Mouse (Mus musculus) ES-Bruce4 (cell line): ENCODE measurements around the gene Rwdd3. TPM values are rescaled to one million over a fixed set of nuclear protein-coding genes. Genes with fewer than 3 reads are reported as not detected.
A peak's percentile ranks its signal among the peaks of the same experiment; 100 is the strongest.

Source experiments
- H3K27ac ChIP-seq: 2 replicates; pipeline ENCODE4 v1.5.1; 2012; ENCODE audit warnings: low read length, inconsistent platforms; ENCODE audit not compliant: insufficient read depth
- H3K27me3 ChIP-seq: 2 replicates; pipeline ENCODE4 v1.6.1; 2012; ENCODE audit warnings: mild to moderate bottlenecking, low read length, inconsistent platforms; ENCODE audit not compliant: control insufficient read depth, poor library complexity, insufficient read depth, severe bottlenecking
- H3K36me3 ChIP-seq: 2 replicates; pipeline ENCODE4 v1.6.1; 2012; ENCODE audit warnings: inconsistent platforms, mild to moderate bottlenecking, low read length, moderate library complexity; ENCODE audit not compliant: control insufficient read depth, poor library complexity, insufficient read depth, severe bottlenecking
- H3K4me1 ChIP-seq: one replicate; pipeline ENCODE4 v1.8.1; 2011; ENCODE audit warnings: low read length; ENCODE audit not compliant: control insufficient read depth, insufficient read depth
- H3K4me3 ChIP-seq: 2 replicates; pipeline ENCODE4 v1.5.1; 2011; ENCODE audit warnings: low read depth, mild to moderate bottlenecking, low read length
- H3K9ac ChIP-seq: 2 replicates; pipeline ENCODE4 v1.6.1; 2012; ENCODE audit warnings: low read depth, mild to moderate bottlenecking, inconsistent platforms; ENCODE audit not compliant: poor library complexity, severe bottlenecking
- H3K9me3 ChIP-seq: replicated peaks from 2 replicates; pipeline ENCODE4 v1.6.1; 2012; ENCODE audit warnings: mild to moderate bottlenecking, low read length, inconsistent platforms; ENCODE audit not compliant: control insufficient read depth, poor library complexity, insufficient read depth, severe bottlenecking
- CTCF ChIP-seq: IDR thresholded peaks from one replicate; pipeline ENCODE4 v1.8.1; 2011; ENCODE audit warnings: low read depth, low read length
- EP300 ChIP-seq: IDR thresholded peaks from 2 replicates; pipeline ENCODE4 v1.6.1; 2011; ENCODE audit warnings: low read depth, low read length; ENCODE audit not compliant: insufficient read depth
- POLR2A ChIP-seq: IDR thresholded peaks from one replicate; pipeline ENCODE4 v1.8.1; 2011; ENCODE audit warnings: low read length; ENCODE audit not compliant: insufficient read depth
- polyA plus RNA-seq: library from polyadenylated mRNA; stranded (reverse); fragments of >200 nt; gene quantifications from 2 replicates; pipeline ENCODE4 v1.2.4, GENCODE M21; 2011; ENCODE audit warnings: low read depth; ENCODE audit not compliant: missing spikeins, insufficient read depth, insufficient read length

Rwdd3 gene
- polyA plus RNA-seq = 8.1 and 10.1 TPM in 2 replicates

GRCm38 (mm10) chr3:121171243-121171871 is at the start of gene Rwdd3:
Gene Rwdd3 (minus strand): TSS chr3:121171695.
- no peaks in the 10 kb centered on the region for H3K9me3 ChIP-seq
- H3K4me3 ChIP-seq = peak within 1 kb of the TSS; percentile 93
- H3K4me1 ChIP-seq = no peaks in the 10 kb centered on the region
- peak within 1 kb of the TSS; percentile 57 for H3K9ac ChIP-seq
- no peaks in the 10 kb centered on the region for H3K27me3 ChIP-seq
- no peak within 1 kb of the TSS for H3K27ac ChIP-seq
- no peaks in the 10 kb centered on the region for H3K36me3 ChIP-seq
- TF ChIP-seq CTCF = peak; percentile 61
- no peak for TF ChIP-seq POLR2A
- no peak for TF ChIP-seq EP300

- Histone ChIP-seq H3K36me3 (no peaks in the 10 kb centered on the region), H3K27me3 (no peaks in the 10 kb centered on the region), H3K9me3 (no peaks in the 10 kb centered on the region), H3K9ac (no peak overlapping the region), H3K4me3 (no peak overlapping the region), H3K4me1 (no peaks in the 10 kb centered on the region), H3K27ac (no peak overlapping the region)
- TF ChIP-seq POLR2A (no peak), EP300 (no peak), CTCF (no peak)
Measured at GRCm38 (mm10) chr3:121217011-121217410, 45.5 kb upstream of the Rwdd3 start.

GRCm38 (mm10) chr3:121213501-121213900 is 42.0 kb upstream of the Rwdd3 start:
- Histone ChIP-seq H3K9me3 (no peaks in the 10 kb centered on the region), H3K4me3 (no peak overlapping the region), H3K27me3 (no peaks in the 10 kb centered on the region), H3K36me3 (no peaks in the 10 kb centered on the region), H3K4me1 (no peaks in the 10 kb centered on the region), H3K27ac (no peak overlapping the region), H3K9ac (no peak overlapping the region)
- TF ChIP-seq EP300 (no peak), POLR2A (no peak), CTCF (no peak)

DNA sequence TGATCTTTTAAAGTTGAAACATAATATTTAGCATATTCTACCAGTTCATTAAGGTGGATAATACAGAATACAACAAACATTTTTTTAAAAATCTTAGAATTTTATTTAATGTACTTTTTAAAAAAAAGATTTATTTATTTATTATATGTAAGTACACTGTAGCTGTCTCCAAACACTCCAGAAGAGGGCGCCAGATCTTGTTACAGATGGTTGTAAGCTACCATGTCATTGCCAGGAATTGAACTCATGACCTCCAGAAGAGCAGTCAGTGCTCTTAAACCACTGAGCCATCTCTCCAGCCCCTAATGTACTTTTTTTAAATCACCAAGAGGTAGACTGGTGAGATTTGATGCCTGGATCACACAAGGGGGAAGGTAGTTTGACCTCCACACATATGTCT is 40.7 kb upstream of the Rwdd3 start:
- Histone ChIP-seq H3K36me3 (no peaks in the 10 kb centered on the region), H3K4me1 (no peaks in the 10 kb centered on the region), H3K27me3 (no peaks in the 10 kb centered on the region), H3K9me3 (no peaks in the 10 kb centered on the region), H3K9ac (no peak overlapping the region), H3K4me3 (no peak overlapping the region), H3K27ac (no peak overlapping the region)
- TF ChIP-seq EP300 (no peak), CTCF (no peak), POLR2A (no peak)

DNA sequence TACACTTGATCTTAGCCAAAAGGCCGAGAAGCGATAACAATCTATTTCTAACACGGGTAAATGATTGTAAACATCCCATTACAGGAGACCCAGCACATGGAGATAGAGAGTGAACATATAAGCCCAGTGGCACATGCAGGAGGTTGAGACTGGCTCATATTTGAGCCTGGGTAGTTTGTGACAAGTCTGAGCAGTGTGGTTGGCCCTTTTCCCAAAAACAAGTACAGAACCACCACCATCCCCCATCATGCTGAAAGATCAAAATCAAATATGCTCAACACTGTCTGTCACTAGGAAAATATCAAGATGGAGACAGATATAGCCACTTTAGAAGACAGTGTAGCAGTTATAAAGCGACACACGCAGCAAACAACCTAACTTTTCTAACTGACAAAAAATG is 37.5 kb upstream of the Rwdd3 start:
- Histone ChIP-seq H3K36me3 (no peaks in the 10 kb centered on the region), H3K9me3 (no peaks in the 10 kb centered on the region), H3K9ac (no peak overlapping the region), H3K27ac (no peak overlapping the region), H3K4me3 (no peak overlapping the region), H3K4me1 (no peaks in the 10 kb centered on the region), H3K27me3 (no peaks in the 10 kb centered on the region; the same call in 1 of the 2 replicates)
- no peak for TF ChIP-seq EP300
- TF ChIP-seq POLR2A = no peak
- no peak for TF ChIP-seq CTCF

DNA sequence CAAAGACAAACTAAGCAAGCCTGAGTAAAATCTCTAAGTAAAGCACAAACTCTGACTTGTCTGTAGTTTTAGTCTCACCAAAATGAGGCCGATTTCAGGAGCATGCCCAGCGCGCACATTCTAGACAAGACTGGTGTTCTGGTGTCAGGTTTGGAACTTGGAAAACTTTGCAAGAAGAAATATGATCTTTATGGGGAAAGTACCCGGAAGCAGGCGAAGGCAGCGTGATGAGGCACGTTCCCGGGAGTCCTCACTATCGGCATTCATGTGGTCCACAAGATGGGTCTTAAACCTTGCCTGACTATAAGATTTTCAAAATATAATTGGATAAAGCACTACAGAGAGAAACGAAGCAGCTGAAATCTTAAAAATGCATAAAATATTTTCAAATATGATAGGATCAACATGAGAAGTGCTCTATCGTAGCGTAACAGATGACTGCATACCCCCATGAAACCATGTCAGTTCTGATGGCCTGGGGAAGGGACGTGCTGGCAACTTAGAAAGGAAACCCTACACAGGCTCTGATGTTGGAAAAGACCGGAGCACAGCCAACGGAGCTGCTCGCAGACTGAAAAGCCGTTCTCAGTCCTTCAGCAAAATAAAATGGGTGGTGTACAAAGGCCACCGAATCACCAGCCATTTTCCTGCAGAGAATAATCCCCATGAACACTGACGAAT is 34.8 kb upstream of the Rwdd3 start:
- H3K9me3 ChIP-seq = no peaks in the 10 kb centered on the region
- no peaks in the 10 kb centered on the region; the same call in none of the 2 replicates for H3K27me3 ChIP-seq
- no peak overlapping the region for H3K27ac ChIP-seq
- no peaks in the 10 kb centered on the region for H3K4me1 ChIP-seq
- no peak overlapping the region for H3K9ac ChIP-seq
- no peaks in the 10 kb centered on the region for H3K36me3 ChIP-seq
- no peak overlapping the region for H3K4me3 ChIP-seq
- TF ChIP-seq CTCF (no peak), EP300 (no peak), POLR2A (no peak)
